Mouse (Mus musculus): ENCODE data around the gene Tial1.

The Tial1 gene

DNA sequence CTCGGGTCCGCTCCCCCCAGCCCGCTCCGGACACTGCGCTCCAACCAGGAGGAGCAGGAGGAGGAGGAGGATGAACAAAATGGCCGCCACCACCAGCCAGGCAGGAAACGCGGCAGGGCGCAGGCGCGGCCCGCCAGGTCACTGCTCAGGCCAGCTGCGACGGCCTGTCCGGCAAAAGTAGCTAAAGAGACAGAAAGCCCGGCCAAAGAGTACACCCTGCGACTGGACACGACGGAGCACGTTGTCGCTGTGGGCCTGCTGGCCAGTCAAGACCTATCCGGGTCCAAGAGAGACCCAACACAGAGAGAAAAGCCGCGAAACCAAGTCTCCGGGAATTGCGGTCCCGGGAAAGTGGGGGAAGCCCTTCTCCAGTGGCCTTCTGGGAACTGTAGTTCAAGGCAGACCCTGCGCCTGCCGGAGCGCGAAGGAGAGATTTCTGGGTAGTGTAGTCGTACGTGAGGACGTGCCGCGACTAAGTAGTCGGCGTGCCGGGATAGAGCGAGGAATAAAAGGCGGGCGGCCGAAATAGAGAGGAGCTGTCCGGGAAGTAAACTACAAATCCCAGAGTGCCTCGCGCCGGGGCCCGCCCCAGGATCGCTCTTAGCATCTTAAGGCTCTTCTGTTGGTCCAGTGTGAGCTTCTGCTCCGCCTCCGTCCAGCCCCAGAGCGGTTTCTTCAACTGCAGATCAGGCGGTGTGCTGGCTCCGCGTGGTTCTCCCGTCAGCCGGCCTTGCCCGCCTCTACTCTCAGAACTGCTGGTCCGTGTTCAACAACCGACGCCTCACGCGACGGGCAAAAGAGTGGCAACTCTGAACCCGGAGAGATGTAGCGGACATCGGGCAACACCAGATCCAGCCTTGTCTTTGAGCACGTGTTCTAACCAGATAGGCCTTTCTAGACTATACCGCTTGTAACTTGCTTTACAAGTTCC, at the start of gene Tial1:
TSS of gene Tial1 (minus strand) at position 433 of the 931 bp plus-strand sequence.
- peak; percentile 96 to 99 for DNase-seq (ENCODE audit: low spot score in 2 of 2)

- no peak for DNase-seq (ENCODE audit: low spot score in 2 of 2)
Measured at GRCm38 (mm10) chr7:128504091-128504490, 42.6 kb upstream of the Tial1 start.

GRCm38 (mm10) chr7:128499801-128500200, 38.3 kb upstream of the Tial1 start:
- DNase-seq (ENCODE audit: low spot score in 2 of 2) = no peak

GRCm38 (mm10) chr7:128494546-128494945, 33.0 kb upstream of the Tial1 start:
- no peak for DNase-seq (ENCODE audit: low spot score in 2 of 2)

DNA sequence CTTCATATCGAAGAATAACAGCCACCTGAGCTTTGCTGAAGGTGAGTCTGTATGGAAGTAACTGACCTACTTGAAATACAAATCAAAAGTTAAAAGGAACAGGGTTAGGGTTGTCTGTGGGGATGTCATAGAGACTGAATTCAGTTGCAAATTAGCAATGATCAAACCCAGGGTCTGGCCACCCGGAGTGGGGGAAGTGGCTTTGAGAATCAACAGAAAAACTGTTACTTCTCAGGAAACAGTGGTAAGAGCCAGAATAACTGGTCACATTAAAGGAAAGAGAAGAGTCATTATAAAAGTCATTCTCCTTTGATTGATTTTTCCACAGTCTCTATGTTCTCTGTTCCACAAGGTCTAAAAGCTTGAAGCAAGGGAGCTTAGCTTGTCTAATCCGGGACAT, 27.5 kb upstream of the Tial1 start:
- no peak for DNase-seq (ENCODE audit: low spot score in 2 of 2)

- DNase-seq (ENCODE audit: low spot score in 2 of 2) = peak; percentile 61 to 71
Measured at GRCm38 (mm10) chr7:128474322-128474721, 12.8 kb upstream of the Tial1 start.

- DNase-seq (ENCODE audit: low spot score in 2 of 2) = no peak
Measured at GRCm38 (mm10) chr7:128462406-128462805, 889 bp upstream of the Tial1 start.

DNA sequence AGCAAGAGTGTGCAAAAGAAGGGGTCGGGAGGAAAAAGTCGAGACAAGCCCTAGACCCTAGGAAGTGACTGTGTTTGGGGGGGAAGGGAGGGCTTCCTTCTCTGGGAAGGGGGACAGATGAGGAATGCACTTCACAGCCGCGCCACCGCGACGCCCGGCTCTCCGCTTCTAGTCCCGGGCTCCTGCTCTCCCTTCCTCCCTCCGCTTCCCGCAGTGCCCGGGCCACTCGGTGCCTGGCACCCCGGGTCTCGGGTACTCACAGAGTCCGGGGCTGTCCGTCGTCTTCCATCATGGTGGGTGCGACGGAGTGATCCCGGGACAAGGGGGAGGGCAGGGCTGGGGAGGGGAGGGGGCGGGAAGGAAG, 670 bp downstream of the Tial1 start:
- no peak for DNase-seq (ENCODE audit: low spot score in 2 of 2)

DNA sequence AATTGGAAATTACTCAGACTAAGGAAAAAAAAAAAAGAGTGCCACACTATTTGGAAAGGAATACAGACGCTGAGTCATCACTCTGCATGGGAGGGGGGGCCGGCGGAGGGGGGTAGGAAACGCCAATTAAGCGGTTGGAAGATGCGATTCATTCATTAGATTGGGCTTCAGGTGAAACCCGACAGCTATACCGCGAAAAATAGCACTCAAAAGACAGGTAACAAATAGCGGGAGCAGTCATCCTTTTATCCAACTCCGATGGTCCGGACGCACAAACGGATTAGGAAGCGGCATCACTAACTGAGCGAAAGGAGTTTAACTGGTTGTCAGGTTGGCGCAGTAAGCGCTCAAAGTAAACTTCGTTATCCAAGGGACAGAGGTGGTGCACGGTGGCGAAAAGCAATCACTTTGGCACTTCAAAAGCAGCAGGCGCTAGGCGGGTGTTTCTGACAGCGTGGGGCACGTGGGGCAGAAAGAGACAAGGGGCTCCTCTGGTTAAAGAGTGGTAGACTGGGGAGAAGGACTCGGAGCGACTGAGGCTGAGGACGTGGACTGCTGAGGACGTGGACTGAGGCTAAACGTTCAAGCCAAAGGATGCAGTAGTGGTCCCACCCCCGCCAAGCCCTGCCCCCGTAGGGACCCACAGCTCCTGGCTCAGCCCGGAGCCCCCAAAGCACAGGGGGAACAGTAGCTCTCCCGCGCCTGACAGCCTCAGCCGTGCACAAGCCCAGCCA, 1.2 kb downstream of the Tial1 start:
- DNase-seq (ENCODE audit: low spot score in 2 of 2) = peak; percentile 18 to 22

- no peak for DNase-seq (ENCODE audit: low spot score in 2 of 2)
Measured at GRCm38 (mm10) chr7:128459791-128460130, 1.8 kb downstream of the Tial1 start.

GRCm38 (mm10) chr7:128458011-128458410, 3.5 kb downstream of the Tial1 start:
- no peak for DNase-seq (ENCODE audit: low spot score in 2 of 2)

GRCm38 (mm10) chr7:128452731-128453130, 8.8 kb downstream of the Tial1 start:
- no peak for DNase-seq (ENCODE audit: low spot score in 2 of 2)

DNA sequence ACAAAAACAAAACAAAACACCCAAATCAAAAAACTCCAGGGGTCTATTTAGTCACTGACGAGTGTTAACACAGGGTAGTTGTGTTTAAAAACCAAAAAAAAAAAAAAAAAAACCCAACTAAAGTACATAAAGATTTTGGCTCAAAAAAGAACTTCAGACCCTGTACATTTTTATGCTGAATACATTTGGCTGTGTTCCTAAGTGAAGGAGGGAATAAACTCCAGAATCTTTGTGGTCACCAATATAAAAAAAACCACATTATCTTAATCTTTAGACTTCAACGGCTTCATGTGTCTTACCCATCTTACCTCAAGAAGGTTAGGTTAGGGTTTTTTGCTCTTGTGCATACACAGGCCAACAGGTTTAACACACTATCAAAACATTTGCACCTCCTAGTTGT, 20.9 kb downstream of the Tial1 start:
- no peak for DNase-seq (ENCODE audit: low spot score in 2 of 2)

GRCm38 (mm10) chr7:128439251-128439650, 22.3 kb downstream of the Tial1 start:
- DNase-seq (ENCODE audit: low spot score in 2 of 2) = no peak

DNA sequence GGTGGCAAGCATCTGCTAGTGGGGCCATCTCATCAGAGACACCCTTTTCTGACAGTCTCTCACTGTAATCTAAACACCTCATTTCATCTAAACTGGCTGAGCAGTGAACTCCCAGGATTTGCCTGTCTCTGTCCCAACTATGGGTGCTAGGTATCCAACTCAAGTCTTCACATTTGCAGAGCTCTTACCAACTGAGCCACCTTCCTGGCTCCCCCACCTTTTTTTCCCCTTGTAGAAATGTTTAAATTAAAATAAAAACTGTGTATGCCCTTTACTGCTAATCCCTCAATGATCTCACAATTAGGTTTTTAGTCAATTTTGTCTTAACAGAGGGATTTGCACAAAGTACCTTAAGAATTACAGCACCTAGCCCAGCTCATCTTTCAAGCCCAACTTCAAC, 23.4 kb downstream of the Tial1 start:
- no peak for DNase-seq (ENCODE audit: low spot score in 2 of 2)

- DNase-seq (ENCODE audit: low spot score in 2 of 2) = no peak
Measured at GRCm38 (mm10) chr7:128433213-128433612, 28.3 kb downstream of the Tial1 start.

DNA sequence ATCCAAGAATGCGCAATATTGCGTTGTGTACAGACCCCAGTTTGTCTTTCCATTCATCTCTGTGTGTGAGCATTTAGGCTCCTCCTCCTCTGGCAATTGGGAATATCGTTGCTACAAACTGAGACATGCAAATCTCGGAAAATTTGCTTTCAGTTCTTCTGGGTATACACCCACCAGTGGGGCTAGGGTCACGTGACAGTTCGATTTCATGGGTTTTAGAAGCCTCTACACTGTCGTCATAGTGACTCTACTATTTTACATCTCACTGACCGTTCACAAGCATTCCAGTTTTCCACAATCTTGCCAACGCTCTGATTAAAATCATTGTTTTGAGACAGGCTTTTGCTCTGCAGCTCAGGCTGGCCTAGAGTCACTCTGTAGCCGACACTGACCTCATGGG, 28.9 kb downstream of the Tial1 start:
- no peak for DNase-seq (ENCODE audit: low spot score in 2 of 2)

DNA sequence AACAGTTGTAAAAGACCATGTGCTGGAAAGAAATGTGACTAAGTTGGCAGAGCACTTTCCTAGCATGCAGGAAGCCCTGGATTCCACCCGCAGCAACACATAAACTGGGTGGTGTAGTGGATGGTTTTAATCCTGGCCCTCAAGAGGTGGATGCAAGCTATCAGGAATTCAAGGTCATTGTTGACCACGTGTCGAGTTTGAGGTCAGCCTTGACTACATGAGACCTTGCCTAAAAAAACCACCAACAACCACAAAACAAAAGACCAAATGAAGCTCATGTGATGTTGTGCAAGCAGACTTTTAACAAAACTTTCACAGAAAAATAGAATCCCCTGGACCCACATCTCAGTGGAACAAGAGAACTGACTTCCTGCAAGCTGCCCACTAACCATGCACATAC, 39.0 kb downstream of the Tial1 start:
- no peak for DNase-seq (ENCODE audit: low spot score in 2 of 2)

DNA sequence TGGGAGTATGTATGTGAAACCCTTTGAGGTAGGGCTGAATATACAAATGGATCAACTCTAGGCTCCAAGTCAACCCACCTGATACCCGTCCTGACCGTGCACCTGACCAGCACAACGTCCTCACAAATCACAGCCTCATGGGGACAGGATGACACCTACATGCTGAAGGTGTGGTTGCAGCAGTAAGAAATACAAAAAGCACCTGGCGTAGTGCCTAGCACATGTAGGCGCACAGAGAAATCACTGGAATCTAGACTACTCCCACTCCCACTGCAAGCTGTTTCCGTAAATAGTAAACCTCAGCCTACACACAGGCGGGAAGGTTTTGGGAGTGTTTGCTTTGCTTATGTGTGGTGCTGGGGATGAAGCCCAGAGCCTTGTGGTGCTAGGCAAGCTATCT, 39.8 kb downstream of the Tial1 start:
- no peak for DNase-seq (ENCODE audit: low spot score in 2 of 2)

- DNase-seq (ENCODE audit: low spot score in 2 of 2) = no peak
Measured at GRCm38 (mm10) chr7:128419690-128420089, 41.8 kb downstream of the Tial1 start.

DNA sequence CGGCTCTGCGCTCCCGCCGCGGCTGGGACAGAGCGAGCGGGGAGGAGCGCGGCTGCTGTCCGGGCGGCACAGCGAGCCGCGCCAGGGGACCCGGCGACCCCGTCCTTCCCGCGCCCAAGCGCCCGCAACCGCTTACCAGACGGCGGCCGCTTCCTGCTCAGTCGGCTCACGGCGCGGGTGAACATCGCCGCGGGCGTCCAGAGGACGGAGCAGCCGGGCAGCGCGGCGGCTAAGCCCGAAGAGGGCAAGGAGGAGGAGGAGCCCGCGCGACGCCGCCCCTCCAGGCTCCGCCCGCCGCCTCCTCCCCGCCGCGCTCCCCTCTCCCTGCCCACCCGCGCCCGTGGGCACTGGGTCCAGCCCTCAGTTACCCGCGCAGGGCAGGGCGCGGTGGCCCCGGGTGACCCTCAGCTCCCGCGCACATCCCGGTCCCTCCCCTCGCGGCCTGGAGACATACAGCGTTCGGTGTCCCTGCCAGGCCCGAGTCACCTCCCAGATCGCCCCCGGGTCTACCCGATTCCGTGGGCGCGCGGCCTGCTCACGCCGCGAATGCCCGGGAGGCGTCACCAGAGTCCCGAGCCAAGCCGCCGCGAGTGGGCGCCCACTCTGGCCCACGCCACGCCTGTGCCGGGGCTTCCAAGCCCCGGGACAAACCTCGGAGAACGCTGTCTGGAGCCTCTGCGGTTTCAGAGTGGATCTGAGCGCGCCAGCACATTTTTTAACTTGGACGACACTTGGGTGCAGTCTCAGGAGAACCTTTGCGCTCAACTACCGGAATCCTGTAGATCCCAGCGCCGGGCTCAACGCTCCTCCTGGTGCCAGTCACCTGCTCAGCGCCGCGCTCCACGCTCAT, 43.4 kb downstream of the Tial1 start, which contains the start of gene Rgs10:
TSS of gene Rgs10 (minus strand) at position 829 of the 850 bp plus-strand sequence.
- DNase-seq (ENCODE audit: low spot score in 2 of 2) = peak; percentile 56
